Mouse (Mus musculus) cerebellum, postnatal 14 days (tissue): ENCODE measurements at regions not wholly inside any gene's neighbourhood (a gene's known extent, or its start where the extent isn't known, plus 50 kb on each side); places are given as distances from the start of the nearest gene placed in this dataset.

Source experiments
- DNase-seq, 2 experiments: peaks; one replicate each; pipeline ENCODE4 v3.0.0; 2021; ENCODE audit warnings: mixed read lengths in 2 of 2

DNA sequence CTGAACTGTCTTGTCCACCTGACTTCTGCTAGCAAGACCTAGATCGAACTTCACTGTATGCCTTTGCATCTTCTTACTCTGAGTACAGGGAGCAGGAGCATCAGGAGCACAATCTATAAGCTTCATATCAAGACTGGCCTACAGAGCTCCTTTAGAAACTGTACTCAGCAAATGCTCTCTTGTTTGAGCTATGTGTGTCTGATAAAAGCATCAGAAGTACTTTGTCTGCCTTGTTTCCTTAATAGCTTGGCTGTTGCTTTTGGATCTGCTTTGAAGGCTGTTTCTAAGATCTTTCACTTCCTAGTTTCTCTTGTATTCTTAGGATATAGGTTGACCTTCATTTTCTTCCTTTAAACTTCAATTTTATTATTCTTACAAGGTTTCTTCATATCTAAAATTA is 175.3 kb upstream of the Cypt12 start:
- no peak for DNase-seq

GRCm38 (mm10) chr3:17779152-17779551 is 169.1 kb upstream of the Cypt12 start:
- peak; percentile 28 to 57 for DNase-seq

GRCm38 (mm10) chr3:17784076-17784475 is 164.1 kb upstream of the Cypt12 start:
- no peak for DNase-seq

GRCm38 (mm10) chr3:17784587-17784986 is 163.6 kb upstream of the Cypt12 start:
- DNase-seq: no peak

- peak; percentile 19 to 30 for DNase-seq
Observed at GRCm38 (mm10) chr3:17785106-17786022, 162.8 kb upstream of the Cypt12 start.

DNA sequence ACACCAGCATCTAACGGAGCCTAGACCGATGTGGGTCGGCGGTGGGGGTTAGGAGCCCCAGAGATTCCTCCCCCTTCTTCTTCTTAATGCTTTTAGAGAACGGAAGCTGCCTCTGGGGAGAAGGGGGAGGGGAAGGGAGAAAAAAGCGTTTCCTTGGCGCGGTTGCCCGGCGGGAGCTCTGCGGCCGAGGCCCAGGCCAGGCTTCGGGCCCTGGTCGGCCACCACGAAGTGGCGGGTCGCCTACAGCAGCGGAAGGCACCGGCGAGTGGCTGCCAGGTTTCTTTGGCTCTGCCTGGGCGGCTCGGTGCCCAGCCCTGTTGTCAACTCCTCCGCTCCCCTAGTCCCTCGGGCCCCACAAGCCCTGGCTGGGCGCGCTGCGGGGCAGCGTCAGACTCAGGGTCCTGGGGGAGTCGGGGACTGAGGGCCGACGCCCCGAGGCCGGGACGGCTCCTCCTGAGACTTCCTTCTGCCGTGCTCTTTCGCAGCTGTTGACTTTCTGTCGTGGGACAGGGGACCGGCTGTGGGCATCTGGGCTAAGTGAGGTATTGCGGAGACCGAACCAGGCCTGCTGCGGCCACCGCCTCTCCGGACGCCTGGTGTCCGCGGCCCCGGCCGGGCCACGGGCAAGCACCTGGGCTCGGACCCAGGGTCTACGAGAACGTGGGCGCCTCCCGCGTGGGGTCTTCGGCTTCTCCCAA is 162.0 kb upstream of the Cypt12 start:
- DNase-seq: peak; percentile 69 to 74

DNA sequence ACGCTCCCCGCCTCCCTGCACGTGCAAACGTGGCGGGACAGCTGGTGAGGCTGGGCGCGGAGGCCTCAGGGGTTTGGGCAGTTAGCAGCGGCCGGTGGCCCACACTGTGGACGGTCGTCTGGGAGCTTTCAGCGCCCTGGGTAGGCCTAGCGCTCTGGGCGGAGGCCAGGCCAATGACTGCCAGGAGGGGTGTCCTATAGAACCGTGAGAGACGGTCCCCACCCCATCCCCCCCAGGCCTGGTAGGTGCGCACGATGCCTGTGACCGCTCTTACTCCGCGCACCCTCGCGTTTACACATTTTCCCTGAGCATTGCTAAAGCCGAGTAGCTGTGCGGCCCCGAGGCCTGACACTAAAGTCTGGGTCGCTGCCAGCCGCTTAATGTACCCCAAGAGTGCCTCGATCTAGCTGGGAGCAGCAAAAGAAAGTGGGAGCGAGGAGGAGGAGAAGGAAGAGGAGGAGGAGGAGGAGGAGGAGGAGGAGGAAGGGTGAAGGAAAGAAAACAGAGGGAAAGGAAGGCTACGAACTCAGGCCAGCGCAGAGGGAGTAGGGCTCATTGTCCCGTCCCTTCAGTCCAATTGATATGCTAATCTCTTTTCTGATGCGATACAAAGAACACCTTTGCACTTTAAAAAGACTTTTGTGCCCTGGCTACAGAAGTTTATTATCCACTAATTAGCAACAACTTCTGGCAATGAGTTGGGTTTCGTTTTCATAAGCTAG is 161.3 kb upstream of the Cypt12 start:
- peak; percentile 54 to 68 for DNase-seq

DNA sequence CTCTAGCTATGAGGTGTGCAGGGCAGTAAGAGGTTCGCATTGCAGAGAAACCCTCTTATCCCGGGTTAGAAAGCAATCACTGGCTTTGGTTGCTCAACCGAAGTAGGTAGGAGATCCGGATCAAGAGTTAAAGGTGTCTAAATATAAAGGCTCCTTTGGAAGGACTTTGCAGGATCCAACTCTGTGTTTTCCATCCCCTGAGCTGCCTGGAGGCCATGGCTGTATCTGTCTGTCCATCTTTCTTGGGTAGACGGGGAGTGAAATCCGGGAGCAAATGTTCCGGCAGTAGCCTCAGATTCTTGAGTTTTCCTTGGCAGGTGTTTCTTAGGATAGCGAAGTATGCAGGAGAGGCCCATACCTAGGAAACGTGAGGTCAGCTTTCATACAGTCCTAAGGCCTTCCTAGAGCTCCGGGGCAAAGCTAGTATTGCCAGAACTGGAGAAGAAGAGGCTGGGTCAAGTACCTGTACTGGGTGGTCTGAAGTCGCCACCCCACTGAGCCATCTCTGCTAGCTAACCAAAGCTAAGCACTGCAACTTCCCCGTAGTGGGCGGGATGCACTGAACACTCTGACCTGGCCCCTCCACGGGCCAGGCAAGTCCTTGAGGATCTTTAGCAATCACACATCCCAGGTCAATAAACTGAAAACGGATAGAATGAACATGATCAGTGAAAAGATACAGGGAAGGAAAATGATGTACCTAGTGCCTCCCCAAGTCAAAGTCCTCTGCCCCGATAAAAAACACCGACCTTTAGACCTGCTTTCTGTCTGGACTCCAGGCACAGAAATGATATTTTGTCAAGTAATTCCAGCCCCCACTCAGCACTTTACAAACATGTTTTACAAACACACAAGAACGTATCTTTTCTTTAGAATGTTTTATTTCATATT is 160.5 kb upstream of the Cypt12 start:
- DNase-seq: peak in 1 of 2 experiments; percentile 7

DNA sequence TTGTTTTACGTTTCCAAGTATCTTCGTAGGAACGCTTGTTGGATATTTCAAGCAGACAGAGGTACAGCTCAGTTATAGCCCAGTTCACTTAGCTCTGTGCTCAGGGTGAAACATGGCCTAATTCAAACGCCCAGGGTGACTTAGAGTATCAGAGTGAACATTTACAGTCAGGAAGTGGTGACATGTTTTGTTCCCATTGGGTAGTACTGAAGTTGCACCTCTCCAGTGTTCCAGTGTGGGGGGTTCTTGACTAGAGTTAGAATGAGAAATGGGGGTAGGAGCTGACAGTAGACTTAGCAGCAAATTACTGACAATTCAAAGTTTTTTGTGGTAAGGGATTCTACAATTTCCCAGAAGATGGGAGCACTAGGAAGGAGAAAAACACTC is 159.9 kb upstream of the Cypt12 start:
- no peak for DNase-seq

- DNase-seq: no peak
Observed at GRCm38 (mm10) chr3:17788778-17789299, 159.4 kb upstream of the Cypt12 start.

DNA sequence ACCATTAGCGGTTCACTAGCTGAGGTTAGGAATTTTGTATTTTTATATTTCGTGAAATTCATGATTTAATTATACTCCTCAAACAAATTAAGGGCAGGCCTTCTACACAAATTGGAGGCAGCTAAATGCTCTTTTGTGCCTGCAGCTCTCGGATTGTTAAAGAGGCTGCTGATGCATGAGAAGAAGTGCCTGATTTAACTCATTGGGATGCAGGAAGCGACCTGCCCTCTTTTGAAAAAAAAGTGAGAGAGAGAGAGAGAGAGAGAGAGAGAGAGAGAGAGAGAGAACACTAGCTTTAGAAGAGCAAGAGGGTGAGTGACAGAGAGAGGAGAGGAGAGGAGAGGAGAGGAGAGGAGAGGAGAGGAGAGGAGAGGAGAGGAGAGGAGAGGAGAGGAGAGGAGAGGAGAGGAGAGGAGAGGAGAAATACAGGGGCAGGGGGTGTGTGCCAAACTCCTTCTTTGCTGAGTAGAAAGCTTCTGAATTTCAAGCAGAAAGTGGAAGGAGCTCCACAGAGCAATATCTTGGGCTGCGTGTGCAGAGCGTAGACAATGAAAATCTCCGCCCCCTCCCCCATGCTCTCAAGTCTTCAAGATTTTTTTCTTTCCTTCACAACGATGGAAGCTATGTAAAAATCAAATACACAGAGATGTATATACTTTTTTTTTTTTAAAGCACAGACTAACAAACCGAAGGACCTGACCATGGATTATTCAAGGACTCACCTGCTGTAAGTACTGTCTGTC is 158.6 kb upstream of the Cypt12 start:
- DNase-seq: peak in 1 of 2 experiments; percentile 14

- peak; percentile 31 to 44 for DNase-seq
Observed at GRCm38 (mm10) chr3:17790331-17790730, 157.9 kb upstream of the Cypt12 start.

DNA sequence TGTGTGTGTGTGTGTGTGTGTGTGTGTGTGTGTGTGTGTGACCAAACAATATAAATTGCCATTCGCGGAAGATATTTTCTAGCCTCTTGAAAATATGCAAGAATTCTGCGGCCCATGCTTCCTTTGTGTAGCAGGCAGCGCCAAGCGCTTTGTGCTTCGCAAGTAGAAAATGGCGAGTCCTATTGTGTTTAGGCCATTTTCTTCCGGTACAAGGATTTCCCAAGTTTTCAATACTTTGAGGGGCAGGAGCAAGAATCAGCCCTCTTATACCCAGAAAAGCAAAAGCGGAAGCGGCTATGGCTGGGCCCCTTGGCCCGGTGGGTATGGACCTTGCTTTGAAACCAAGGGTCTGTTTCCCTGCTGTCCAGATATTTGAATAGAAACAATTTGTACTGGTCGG is 157.4 kb upstream of the Cypt12 start:
- peak in 1 of 2 experiments; percentile 27 for DNase-seq

DNA sequence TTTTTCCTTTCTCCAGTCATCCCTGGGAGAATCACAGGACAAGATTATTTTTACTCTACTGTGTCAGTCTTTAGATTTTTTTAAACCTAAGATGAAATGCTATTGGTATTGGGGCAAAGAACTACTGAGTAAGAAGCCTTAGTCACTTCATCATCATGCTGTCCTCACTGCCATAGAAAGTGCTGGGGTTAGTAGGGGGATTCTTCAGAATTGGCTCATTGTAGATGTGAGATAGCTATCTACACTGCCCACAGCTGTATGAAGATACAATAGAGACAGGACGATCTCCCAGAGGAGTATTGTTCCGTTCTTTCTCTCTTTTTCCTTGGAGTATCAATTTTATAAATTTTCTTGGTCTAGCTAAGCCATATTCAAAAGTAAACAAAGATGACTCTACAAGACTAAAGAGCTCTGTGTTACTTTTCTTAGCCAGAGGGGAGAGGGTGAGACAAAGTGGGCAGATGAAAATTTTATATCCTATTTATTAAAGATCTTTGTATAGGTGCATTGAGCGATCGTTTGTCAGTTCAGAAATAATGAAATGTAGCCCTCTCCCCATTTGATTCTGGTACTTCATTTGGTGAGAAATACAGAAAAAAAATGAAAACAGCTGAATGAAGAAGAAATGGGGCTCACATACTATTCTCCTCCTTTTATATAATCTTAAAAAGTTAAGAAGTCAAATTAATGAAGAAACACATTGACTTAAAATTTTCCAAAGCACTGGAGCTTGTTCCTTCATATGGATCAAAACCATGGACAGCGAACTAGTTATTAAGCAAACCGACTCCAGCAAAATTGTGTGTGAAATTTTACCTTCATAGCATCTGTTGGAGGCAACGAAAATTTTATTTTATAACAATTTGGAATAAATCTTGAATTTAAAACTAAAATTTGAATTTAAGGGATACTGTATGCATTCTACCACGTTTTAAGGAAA is 156.6 kb upstream of the Cypt12 start:
- DNase-seq: no peak

DNA sequence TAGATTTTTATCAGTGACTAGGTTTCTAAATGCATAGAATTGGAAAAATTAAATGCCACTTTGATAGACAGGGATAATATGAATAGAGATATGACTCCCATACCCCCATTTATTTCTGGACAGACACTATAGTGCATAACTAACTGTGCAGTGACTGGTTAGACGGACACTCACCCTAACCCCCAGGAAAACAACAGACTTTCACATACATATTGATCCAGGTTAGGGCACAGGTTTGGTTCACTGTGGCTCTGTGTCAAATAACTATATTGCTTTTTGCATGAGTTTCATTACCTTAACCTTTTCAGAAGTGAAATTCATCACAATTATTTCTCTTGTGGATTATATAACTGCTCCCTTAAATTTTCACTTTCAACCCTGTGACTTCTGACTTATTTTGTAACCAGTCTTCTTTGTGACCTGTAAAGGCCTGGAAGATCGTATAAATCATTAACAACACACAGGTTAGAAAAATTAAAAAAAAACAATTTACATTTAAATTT is 155.6 kb upstream of the Cypt12 start:
- DNase-seq: peak in 1 of 2 experiments; percentile 13

GRCm38 (mm10) chr3:17793646-17794250 is 154.5 kb upstream of the Cypt12 start:
- DNase-seq: peak; percentile 67 to 70

DNA sequence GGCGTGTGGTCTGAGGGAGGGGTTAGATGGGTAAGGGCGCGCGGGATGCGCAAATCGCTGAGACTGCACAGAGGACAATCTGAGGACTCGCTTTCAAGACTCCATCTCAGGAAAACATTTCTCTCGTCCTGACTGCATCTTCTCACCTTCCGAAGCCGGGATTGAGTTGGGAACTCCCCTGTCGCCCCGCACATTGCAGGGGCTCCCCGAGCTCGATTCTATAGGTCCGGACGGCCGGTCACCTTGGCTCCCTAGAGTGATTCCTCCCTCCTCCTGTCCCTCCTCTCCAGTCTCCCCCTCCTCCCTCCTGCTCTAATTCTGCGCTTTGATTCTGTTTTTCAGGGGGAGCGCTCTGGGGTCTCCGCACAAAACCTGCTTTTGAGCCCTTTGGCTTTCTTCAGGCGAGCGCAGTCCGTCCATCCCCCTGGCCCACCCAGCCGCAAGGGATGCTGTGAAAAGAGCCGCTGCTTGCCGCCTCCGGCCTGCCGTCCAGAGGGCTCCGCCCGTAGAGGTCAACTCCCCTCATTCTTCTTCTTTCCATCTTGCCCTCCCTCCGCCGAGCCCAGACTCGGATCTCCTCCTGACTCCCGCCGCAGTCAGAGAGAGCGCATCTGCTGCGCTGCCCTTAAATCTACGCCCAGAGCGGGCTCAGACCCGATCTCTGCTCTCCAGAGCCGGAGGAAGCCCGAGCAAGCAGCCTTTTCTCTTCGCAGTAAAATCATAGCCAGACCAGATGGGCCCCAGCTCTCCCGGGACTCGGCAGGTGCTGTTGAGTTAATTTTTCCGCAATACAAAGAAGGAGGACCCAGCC is 153.8 kb upstream of the Cypt12 start:
- DNase-seq: peak; percentile 78 to 81
